Mouse (Mus musculus): ENCODE measurements at regions not wholly inside any gene's neighbourhood (a gene's known extent, or its start where the extent isn't known, plus 50 kb on each side); places are given as distances from the start of the nearest gene placed in this dataset.

DNA sequence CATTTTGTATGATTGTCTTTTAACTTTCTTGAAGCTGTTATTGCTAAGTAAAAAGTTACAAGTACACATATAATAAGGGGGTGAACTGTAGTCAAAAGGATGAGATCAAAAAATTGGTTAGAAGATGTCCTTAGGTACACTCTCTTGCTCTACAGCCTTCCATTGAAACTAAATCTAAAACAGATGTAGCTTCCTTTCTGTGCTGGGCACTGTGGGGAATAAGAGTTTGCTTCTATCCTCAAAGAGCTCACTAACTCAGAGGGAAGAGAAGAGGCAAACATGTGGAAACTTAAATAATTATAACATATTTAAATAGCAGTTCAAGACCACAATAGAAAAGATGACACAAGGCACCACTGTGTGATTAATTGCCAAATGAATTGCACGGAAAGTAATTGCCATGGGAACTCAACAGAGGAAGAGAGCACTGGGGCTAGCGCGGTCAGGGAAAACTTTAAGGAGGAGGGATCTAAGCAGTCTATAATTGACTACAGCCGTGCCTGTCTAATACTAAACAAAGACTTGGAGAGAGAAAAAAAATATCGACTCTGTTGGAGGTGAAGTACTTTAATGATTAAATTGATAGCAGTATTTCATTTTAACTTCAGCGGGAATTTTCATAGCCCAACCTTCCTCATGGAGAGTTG, 57.9 kb upstream of the Ammecr1 start:
- intact Hi-C loops (cut with DNase I) = no loop called here
- no peak for DNase-seq

DNA sequence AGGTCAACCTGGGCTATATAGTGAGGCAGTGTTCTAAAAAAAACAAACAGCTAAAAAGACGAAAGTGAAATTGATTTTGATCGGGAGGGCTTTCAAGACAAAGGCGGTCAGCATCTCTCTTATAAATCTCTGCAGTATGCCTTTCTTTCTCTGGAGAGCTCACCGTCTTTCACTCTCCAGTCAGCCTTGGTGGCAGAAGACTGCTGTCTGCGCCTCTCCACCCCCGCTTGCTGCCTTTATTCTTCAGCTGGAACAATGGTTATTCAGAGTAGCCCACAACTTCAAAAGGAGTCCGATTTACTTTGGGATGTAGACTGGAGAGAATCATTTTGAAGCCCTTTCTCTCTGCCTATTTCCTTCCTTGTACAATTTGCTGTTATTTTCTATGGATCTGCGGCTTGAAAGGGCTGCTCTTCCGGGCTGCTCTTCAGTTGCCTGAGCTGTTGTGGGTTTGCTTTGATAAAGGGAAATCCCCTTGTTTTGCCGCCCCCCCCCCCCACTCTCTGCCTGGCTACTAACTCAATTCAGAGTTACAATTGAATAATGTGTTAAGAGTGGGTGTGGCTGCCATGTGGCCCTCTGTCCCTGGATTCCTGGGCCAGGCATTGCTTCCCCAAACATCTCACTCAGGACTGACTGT, 64.0 kb upstream of the Ammecr1 start:
- intact Hi-C loops (cut with DNase I) = no loop called here
- no peak for DNase-seq

DNA sequence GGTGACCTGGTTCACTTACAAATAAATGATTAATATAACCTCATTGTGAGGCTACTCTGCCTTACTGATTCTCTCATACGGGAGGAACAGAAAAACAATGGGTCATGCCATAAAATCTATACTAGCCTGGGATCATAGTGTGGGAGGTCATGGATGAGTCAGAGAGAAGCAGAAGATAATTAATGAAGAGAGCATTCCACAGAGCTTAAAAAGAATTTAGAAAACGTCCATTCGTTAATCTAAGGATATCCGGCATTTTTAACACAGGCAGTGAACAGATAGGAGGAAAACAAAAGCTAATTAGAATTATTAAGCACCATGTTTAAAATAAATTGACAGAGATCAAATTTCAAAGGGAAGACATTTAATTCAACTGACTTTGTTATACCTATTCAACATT, 59.5 kb upstream of the Rtl9 start:
- DNase-seq = no peak
- intact Hi-C loops (cut with DNase I) = no loop called here

DNA sequence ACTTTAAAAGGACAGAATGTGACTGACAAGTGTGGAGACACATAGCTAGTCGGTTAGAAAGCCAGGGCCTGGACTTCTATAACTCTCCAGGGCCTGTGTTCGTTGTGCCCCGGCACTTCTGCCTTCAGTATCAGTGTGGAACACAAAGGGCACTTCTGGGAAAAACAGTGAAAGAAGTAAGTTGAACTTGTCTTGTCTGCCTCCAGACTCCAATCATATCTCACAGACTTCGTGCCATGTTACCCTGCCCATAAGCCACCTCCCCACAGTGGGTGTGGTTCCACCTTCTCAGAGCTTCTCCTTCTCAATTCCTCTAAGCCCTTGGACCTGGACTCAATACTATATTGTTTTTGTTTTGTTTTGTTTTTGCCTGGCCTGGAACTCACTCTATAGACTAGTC, 55.1 kb upstream of the Rtl9 start:
- intact Hi-C loops (cut with DNase I) = no loop called here
- no peak for DNase-seq

DNA sequence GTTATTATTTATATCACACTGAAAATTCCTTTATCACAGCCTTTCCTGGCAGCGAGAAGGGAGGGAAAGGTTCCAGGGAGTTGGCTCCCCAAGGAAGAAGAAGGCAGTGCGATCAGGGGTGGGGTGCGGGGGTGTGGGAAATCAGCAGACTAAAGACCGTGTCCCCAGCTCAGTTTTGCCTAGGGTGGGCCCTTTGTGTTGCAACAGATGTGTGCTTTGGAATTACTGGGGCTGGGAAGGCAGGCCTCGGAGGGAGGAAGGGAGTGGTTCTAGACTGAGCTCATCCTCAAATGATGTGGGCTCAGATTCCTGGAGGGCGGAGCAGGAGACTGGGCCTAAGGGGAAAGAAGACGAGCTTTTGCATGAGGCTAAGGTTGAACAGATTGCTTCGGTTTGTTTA, 53.1 kb upstream of the Rtl9 start:
- DNase-seq = peak; percentile 57 to 65
- intact Hi-C loops (cut with DNase I) = no loop called here

Data from heart, postnatal 10 days (tissue).